Mouse (Mus musculus): ENCODE measurements around the gene Ift74.

- TF ChIP-seq POLR2A (IDR thresholded peaks at IDR 0.05; ENCODE audit: insufficient read depth, low read depth, low read length), result no peak
- no peak for TF ChIP-seq CTCF (IDR thresholded peaks at IDR 0.05)
- TF ChIP-seq EP300 (IDR thresholded peaks at IDR 0.05; ENCODE audit: insufficient read depth, low read depth, low read length), result no peak
Measured at GRCm38 (mm10) chr4:94610339-94610738, 4.0 kb upstream of the Ift74 start.
